Mouse (Mus musculus): ENCODE measurements around the gene Btbd35f18.
"Not testable (repeated sequence)": the region's sequence is repeated elsewhere in the genome, so short reads cannot be mapped to it uniquely, and the experiment has no call there.

The Btbd35f18 gene

GRCm38 (mm10) chrX:3699933-3700332 is at the start of gene Btbd35f18:
Gene Btbd35f18 (plus strand): TSS chrX:3700233.
- DNase-seq (ENCODE audit: low spot score in 2 of 2) = not testable (repeated sequence)

All from spleen, postnatal 10 days (tissue).